Mouse (Mus musculus): ENCODE measurements around the gene 2010111I01Rik. TPM values are rescaled to one million over a fixed set of nuclear protein-coding genes. Genes with fewer than 3 reads are reported as not detected.

Gene 2010111I01Rik
- polyA plus RNA-seq, 1 experiment, result 144 TPM

- Histone ChIP-seq H3K79me2 (ENCODE audit: control insufficient read depth, insufficient read depth) (peaks cover 76% of the 10 kb centered on the region), H3ac (ENCODE audit: control insufficient read depth, insufficient read length) (peak overlapping the region; percentile 81), H3K36me3 (ENCODE audit: control insufficient read depth, insufficient read depth) (peaks cover 16% of the 10 kb centered on the region), H3K4me2 (ENCODE audit: low read depth) (peak overlapping the region; percentile 99), H3K27me3 (ENCODE audit: control insufficient read depth, insufficient read depth, insufficient read length) (no peaks in the 10 kb centered on the region), H3K4me3 (peak overlapping the region; percentile 86)
- no peak for TF ChIP-seq TCF12 (IDR thresholded peaks at IDR 0.05; ENCODE audit: insufficient read depth, poor library complexity, severe bottlenecking)
- TF ChIP-seq USF1 (IDR thresholded peaks at IDR 0.05; ENCODE audit: low read depth), result no peak
- TF ChIP-seq MYOD1 (IDR thresholded peaks at IDR 0.05; ENCODE audit: control insufficient read depth in 1 of 3, insufficient read length in 2 of 3, low read depth in 2 of 3), result no peak
- no peak for TF ChIP-seq MAX (IDR thresholded peaks at IDR 0.05; ENCODE audit: low read depth)
- no peak for TF ChIP-seq CEBPB (IDR thresholded peaks at IDR 0.05; ENCODE audit: insufficient read depth, poor library complexity, severe bottlenecking)
- TF ChIP-seq TCF3 (IDR thresholded peaks at IDR 0.05; ENCODE audit: insufficient read length, low read depth), result no peak
- TF ChIP-seq E2F4 (IDR thresholded peaks at IDR 0.05; ENCODE audit: insufficient read depth), result no peak
- TF ChIP-seq POLR2A (IDR thresholded peaks at IDR 0.05; ENCODE audit: insufficient read length, low read depth), result peak; percentile 49
- TF ChIP-seq POLR2AphosphoS2 (IDR thresholded peaks at IDR 0.05; ENCODE audit: insufficient read length, low read depth), result peak; percentile 57
- no peak for TF ChIP-seq SRF (IDR thresholded peaks at IDR 0.05; ENCODE audit: control insufficient read depth, insufficient read length, low read depth)
These were observed 277.9 kb downstream of the 2010111I01Rik start for GRCm38 (mm10) chr13:63242401-63243192.

- peak overlapping the region; percentile 86 for H3K4me3 ChIP-seq
- peaks cover 21% of the 10 kb centered on the region for H3K36me3 ChIP-seq (ENCODE audit: control insufficient read depth, insufficient read depth)
- H3K79me2 ChIP-seq (ENCODE audit: control insufficient read depth, insufficient read depth), result peaks cover 86% of the 10 kb centered on the region
- peak overlapping the region; percentile 99 for H3K4me2 ChIP-seq (ENCODE audit: low read depth)
- H3K27me3 ChIP-seq (ENCODE audit: control insufficient read depth, insufficient read depth, insufficient read length), result no peaks in the 10 kb centered on the region
- H3ac ChIP-seq (ENCODE audit: control insufficient read depth, insufficient read length), result no peak overlapping the region
- TF ChIP-seq USF1 (IDR thresholded peaks at IDR 0.05; ENCODE audit: low read depth), result no peak
- TF ChIP-seq TCF3 (IDR thresholded peaks at IDR 0.05; ENCODE audit: insufficient read length, low read depth), result no peak
- TF ChIP-seq TCF12 (IDR thresholded peaks at IDR 0.05; ENCODE audit: insufficient read depth, poor library complexity, severe bottlenecking), result no peak
- TF ChIP-seq POLR2AphosphoS2 (IDR thresholded peaks at IDR 0.05; ENCODE audit: insufficient read length, low read depth), result peak; percentile 52
- no peak for TF ChIP-seq E2F4 (IDR thresholded peaks at IDR 0.05; ENCODE audit: insufficient read depth)
These were observed 278.9 kb downstream of the 2010111I01Rik start for GRCm38 (mm10) chr13:63243586-63243985.

- H3K4me3 ChIP-seq, result peak overlapping the region; percentile 86
- peaks cover 94% of the 10 kb centered on the region for H3K79me2 ChIP-seq (ENCODE audit: control insufficient read depth, insufficient read depth)
- peaks cover 21% of the 10 kb centered on the region for H3K36me3 ChIP-seq (ENCODE audit: control insufficient read depth, insufficient read depth)
- H3ac ChIP-seq (ENCODE audit: control insufficient read depth, insufficient read length), result no peak overlapping the region
- peak overlapping the region; percentile 99 for H3K4me2 ChIP-seq (ENCODE audit: low read depth)
- no peaks in the 10 kb centered on the region for H3K27me3 ChIP-seq (ENCODE audit: control insufficient read depth, insufficient read depth, insufficient read length)
- TF ChIP-seq REST (IDR thresholded peaks at IDR 0.05; ENCODE audit: insufficient read depth, insufficient read length) (no peak), POLR2A (IDR thresholded peaks at IDR 0.05; ENCODE audit: insufficient read length, low read depth) (peak; percentile 45), POLR2AphosphoS2 (IDR thresholded peaks at IDR 0.05; ENCODE audit: insufficient read length, low read depth) (peak; percentile 63)
These were observed 279.7 kb downstream of the 2010111I01Rik start for GRCm38 (mm10) chr13:63244425-63244824.

- Histone ChIP-seq H3K79me2 (ENCODE audit: control insufficient read depth, insufficient read depth) (peaks cover 99% of the 10 kb centered on the region), H3K4me3 (peak overlapping the region; percentile 86), H3ac (ENCODE audit: control insufficient read depth, insufficient read length) (no peak overlapping the region), H3K27me3 (ENCODE audit: control insufficient read depth, insufficient read depth, insufficient read length) (no peaks in the 10 kb centered on the region), H3K36me3 (ENCODE audit: control insufficient read depth, insufficient read depth) (peaks cover 21% of the 10 kb centered on the region), H3K4me2 (ENCODE audit: low read depth) (peak overlapping the region; percentile 99)
- peak; percentile 56 for TF ChIP-seq TCF3 (IDR thresholded peaks at IDR 0.05; ENCODE audit: insufficient read length, low read depth)
- TF ChIP-seq POLR2A (IDR thresholded peaks at IDR 0.05; ENCODE audit: insufficient read length, low read depth), result peak; percentile 56
- TF ChIP-seq CEBPB (IDR thresholded peaks at IDR 0.05; ENCODE audit: insufficient read depth, poor library complexity, severe bottlenecking), result no peak
- peak; percentile 46 to 82 (median 48) for TF ChIP-seq MYOG (IDR thresholded peaks at IDR 0.05; ENCODE audit: control insufficient read depth in 1 of 3, insufficient read depth in 1 of 3, insufficient read length in 2 of 3, low read depth in 2 of 3)
- no peak for TF ChIP-seq E2F4 (IDR thresholded peaks at IDR 0.05; ENCODE audit: insufficient read depth)
- TF ChIP-seq MAX (IDR thresholded peaks at IDR 0.05; ENCODE audit: low read depth), result no peak
- TF ChIP-seq REST (IDR thresholded peaks at IDR 0.05; ENCODE audit: insufficient read depth, insufficient read length), result no peak
- TF ChIP-seq TCF12 (IDR thresholded peaks at IDR 0.05; ENCODE audit: insufficient read depth, poor library complexity, severe bottlenecking), result peak; percentile 64
- TF ChIP-seq POLR2AphosphoS2 (IDR thresholded peaks at IDR 0.05; ENCODE audit: insufficient read length, low read depth), result peak; percentile 72
- peak; percentile 37 to 99 (median 97) for TF ChIP-seq MYOD1 (IDR thresholded peaks at IDR 0.05; ENCODE audit: control insufficient read depth in 1 of 3, insufficient read length in 2 of 3, low read depth in 2 of 3)
- no peak for TF ChIP-seq USF1 (IDR thresholded peaks at IDR 0.05; ENCODE audit: low read depth)
- no peak for TF ChIP-seq SRF (IDR thresholded peaks at IDR 0.05; ENCODE audit: control insufficient read depth, insufficient read length, low read depth)
These were observed 280.5 kb downstream of the 2010111I01Rik start for GRCm38 (mm10) chr13:63245218-63245617.

GRCm38 (mm10) chr13:63245812-63246211 is 281.1 kb downstream of the 2010111I01Rik start:
- Histone ChIP-seq H3K79me2 (ENCODE audit: control insufficient read depth, insufficient read depth) (peaks cover 99% of the 10 kb centered on the region), H3K4me3 (peak overlapping the region; percentile 86), H3K36me3 (ENCODE audit: control insufficient read depth, insufficient read depth) (peaks cover 21% of the 10 kb centered on the region), H3K27me3 (ENCODE audit: control insufficient read depth, insufficient read depth, insufficient read length) (no peaks in the 10 kb centered on the region), H3ac (ENCODE audit: control insufficient read depth, insufficient read length) (no peak overlapping the region), H3K4me2 (ENCODE audit: low read depth) (peak overlapping the region; percentile 99)
- TF ChIP-seq REST (IDR thresholded peaks at IDR 0.05; ENCODE audit: insufficient read depth, insufficient read length), result no peak
- no peak for TF ChIP-seq TCF3 (IDR thresholded peaks at IDR 0.05; ENCODE audit: insufficient read length, low read depth)
- no peak for TF ChIP-seq CEBPB (IDR thresholded peaks at IDR 0.05; ENCODE audit: insufficient read depth, poor library complexity, severe bottlenecking)
- no peak for TF ChIP-seq MYOG (IDR thresholded peaks at IDR 0.05; ENCODE audit: control insufficient read depth in 1 of 3, insufficient read depth in 1 of 3, insufficient read length in 2 of 3, low read depth in 2 of 3)
- TF ChIP-seq MAX (IDR thresholded peaks at IDR 0.05; ENCODE audit: low read depth), result no peak
- TF ChIP-seq POLR2A (IDR thresholded peaks at IDR 0.05; ENCODE audit: insufficient read length, low read depth), result no peak
- no peak for TF ChIP-seq SRF (IDR thresholded peaks at IDR 0.05; ENCODE audit: control insufficient read depth, insufficient read length, low read depth)
